Mouse (Mus musculus) embryonic stem cell, embryonic (primary cell): ENCODE measurements around the gene Zmynd15.

ENCODE experiments used
- CTCF ChIA-PET, 4 experiments: fragments of 300-600 bp in 2 of 4; fragments of 350-600 bp in 2 of 4; sonication (Branson Sonifier 250); formaldehyde crosslinking; loops; one replicate each; lab custom pipeline; 2022; ENCODE audit warnings: inconsistent platforms in 2 of 4; lab: Charles Lee
- POLR2A ChIA-PET, 4 experiments: fragments of 300-600 bp in 2 of 4; fragments of 350-600 bp in 2 of 4; sonication (Branson Sonifier 250); formaldehyde crosslinking; loops; one replicate each; lab custom pipeline; 2022; ENCODE audit warnings: antibody characterized with exemption in 4 of 4, inconsistent platforms in 1 of 4; lab: Charles Lee

Zmynd15 gene

GRCm38 (mm10) chr11:70511242-70511641 lies 52.0 kb downstream of the Zmynd15 start:
- ChIA-PET POLR2A (interaction anchor here in 3 of 4 experiments (0.5 to 2.8 kb wide), 10 partner anchors 9 to 210 kb away, joined by 3 to 12 read pairs (median 3); partner anchors contain the start of genes Psmb6 (in 2 of the 3), Gltpd2 (in 1 of the 3) and Pld2 (in 1 of the 3)), CTCF (interaction anchor here (0.6 to 3.4 kb wide), 11 partner anchors 59 to 584 kb away, joined by 3 to 12 read pairs (median 4); partner anchors contain the start of genes Arrb2 (in 1 of the 4), Med11 (in 1 of the 4), Slc16a11 (in 1 of the 4) and Slc2a4 (in 1 of the 4))

- CTCF ChIA-PET: interaction anchor here (0.6 to 3.4 kb wide), 6 partner anchors 80 to 1777 kb away, joined by 3 to 12 read pairs (median 4); partner anchors contain the start of genes Arrb2 (in 1 of the 4) and Slc2a4 (in 1 of the 4)
- POLR2A ChIA-PET: interaction anchor here in 2 of 4 experiments (0.6 to 1.8 kb wide), 5 partner anchors 14 to 501 kb away, joined by 3 to 5 read pairs (median 3); partner anchors contain the start of genes Pld2 (in 1 of the 2) and Psmb6 (in 1 of the 2)
Observed at GRCm38 (mm10) chr11:70511825-70512224, 52.6 kb downstream of the Zmynd15 start.

GRCm38 (mm10) chr11:70512709-70513342 lies 53.6 kb downstream of the Zmynd15 start:
- ChIA-PET POLR2A (interaction anchor here in 2 of 4 experiments (1.1 to 2.3 kb wide), 4 partner anchors 12 to 156 kb away, joined by 3 to 9 read pairs (median 3); partner anchors contain the start of genes Arrb2 (in 1 of the 2), Psmb6 (in 1 of the 2) and Spag7 (in 1 of the 2)), CTCF (interaction anchor here in 2 of 4 experiments (1.0 to 1.9 kb wide), 6 partner anchors 8 to 134 kb away, joined by 3 to 5 read pairs (median 4); partner anchors contain the start of genes Med11 (in 1 of the 2), Rnf167 (in 1 of the 2), Slc25a11 (in 1 of the 2) and Tm4sf5 (in 1 of the 2))

- CTCF ChIA-PET: interaction anchor here in 2 of 4 experiments (1.0 to 1.9 kb wide), 8 partner anchors 9 to 133 kb away, joined by 3 to 6 read pairs (median 4); partner anchors contain the start of genes Med11 (in 1 of the 2), Psmb6 (in 1 of the 2), Rnf167 (in 1 of the 2) and Slc25a11 (in 1 of the 2)
- POLR2A ChIA-PET: interaction anchor here in 3 of 4 experiments (0.6 to 2.3 kb wide), 6 partner anchors 12 to 263 kb away, joined by 3 to 9 read pairs (median 3); partner anchors contain the start of genes Arrb2 (in 1 of the 3), Psmb6 (in 1 of the 3) and Spag7 (in 1 of the 3)
Observed at GRCm38 (mm10) chr11:70513520-70513919, 54.3 kb downstream of the Zmynd15 start.

GRCm38 (mm10) chr11:70514288-70514687 lies 55.1 kb downstream of the Zmynd15 start, which contains the start of gene Vmo1:
Gene Vmo1, minus strand, starts transcription at chr11:70514616.
- CTCF ChIA-PET: interaction anchor here in 2 of 4 experiments (0.5 to 1.9 kb wide), 7 partner anchors 9 to 133 kb away, joined by 3 to 6 read pairs (median 4); partner anchors contain the start of genes Med11 (in 1 of the 2), Psmb6 (in 1 of the 2), Rnf167 (in 1 of the 2) and Slc25a11 (in 1 of the 2)
- POLR2A ChIA-PET: interaction anchor here in 3 of 4 experiments (0.6 to 2.3 kb wide), 4 partner anchors 11 to 263 kb away, joined by 3 to 9 read pairs (median 4); partner anchors contain the start of genes Psmb6 (in 1 of the 3) and Spag7 (in 1 of the 3)
